Mouse (Mus musculus) liver, adult 2 months (tissue): ENCODE results near the gene Faf1. TPM values are rescaled to one million over a fixed set of nuclear protein-coding genes. Genes with fewer than 3 reads are reported as not detected.

Experiments
- DNase-seq: peaks from one replicate; pipeline ENCODE4 v3.0.0-alpha.2; 2011; ENCODE audit warnings: low read depth, low spot score; ENCODE audit errors: extremely low read depth
- H3K27ac ChIP-seq: fragments of 200-500 bp; replicated peaks from 2 replicates; pipeline ENCODE4 v1.5.1; 2012; ENCODE audit warnings: low read depth, mild to moderate bottlenecking, control low read depth, inconsistent platforms, low read length; ENCODE audit not compliant: insufficient read depth
- H3K27me3 ChIP-seq: fragments of 200-500 bp; 2 replicates; pipeline ENCODE4 v1.6.1; 2012; ENCODE audit warnings: mild to moderate bottlenecking, moderate library complexity, low read length, inconsistent platforms; ENCODE audit not compliant: control insufficient read depth, insufficient read depth
- H3K36me3 ChIP-seq: fragments of 200-500 bp; 2 replicates; pipeline ENCODE4 v1.6.1; 2012; ENCODE audit warnings: low read length, inconsistent platforms; ENCODE audit not compliant: control insufficient read depth, insufficient read depth
- H3K4me1 ChIP-seq: fragments of 200-500 bp; 2 replicates; pipeline ENCODE4 v1.6.1; 2011; ENCODE audit warnings: low read length; ENCODE audit not compliant: control insufficient read depth, insufficient read depth
- H3K4me3 ChIP-seq: fragments of 200-500 bp; 2 replicates; pipeline ENCODE4 v1.5.1; 2011; ENCODE audit warnings: low read depth, mild to moderate bottlenecking, control low read depth, low read length, moderate library complexity; ENCODE audit not compliant: insufficient read depth
- H3K79me2 ChIP-seq: fragments of 200-500 bp; 2 replicates; pipeline ENCODE4 v1.6.1; 2012; ENCODE audit warnings: inconsistent platforms, mild to moderate bottlenecking, low read length, moderate library complexity; ENCODE audit not compliant: control insufficient read depth, insufficient read depth
- H3K9ac ChIP-seq: fragments of 200-500 bp; 2 replicates; pipeline ENCODE4 v1.6.1; 2012; ENCODE audit warnings: low read depth, mild to moderate bottlenecking, control low read depth, inconsistent platforms, low read length
- CTCF ChIP-seq: fragments of 200-500 bp; IDR thresholded peaks from 2 replicates; pipeline ENCODE4 v1.5.1; 2011; ENCODE audit warnings: low read depth, low read length, control low read depth
- POLR2A ChIP-seq: fragments of 200-500 bp; IDR thresholded peaks from 2 replicates; pipeline ENCODE4 v1.6.1; 2011; ENCODE audit warnings: low read length, control low read depth; ENCODE audit not compliant: insufficient read depth; ENCODE audit errors: extremely low read depth
- WGBS: fragments of 180-500 bp; shearing (Covaris S2); methylation state at CpG from one replicate; pipeline ENCODE4 v1.1.7; 2018; 5-methylcytosine and 5-hydroxymethylcytosine counted together
- polyA plus RNA-seq: library from polyadenylated mRNA; depleted of rRNA; stranded (reverse); fragments of >200 nt; gene quantifications from 2 replicates; pipeline ENCODE4 v1.2.3, GENCODE M21; 2012
- total RNA-seq: library from RNA; depleted of rRNA; stranded (reverse); fragments of >200 nt; gene quantifications from 2 replicates; pipeline ENCODE4 v1.2.3, GENCODE M21; 2014

Gene Faf1
- total and polyA plus RNA-seq, 2 experiments = 4.7 to 21.7 TPM

DNA sequence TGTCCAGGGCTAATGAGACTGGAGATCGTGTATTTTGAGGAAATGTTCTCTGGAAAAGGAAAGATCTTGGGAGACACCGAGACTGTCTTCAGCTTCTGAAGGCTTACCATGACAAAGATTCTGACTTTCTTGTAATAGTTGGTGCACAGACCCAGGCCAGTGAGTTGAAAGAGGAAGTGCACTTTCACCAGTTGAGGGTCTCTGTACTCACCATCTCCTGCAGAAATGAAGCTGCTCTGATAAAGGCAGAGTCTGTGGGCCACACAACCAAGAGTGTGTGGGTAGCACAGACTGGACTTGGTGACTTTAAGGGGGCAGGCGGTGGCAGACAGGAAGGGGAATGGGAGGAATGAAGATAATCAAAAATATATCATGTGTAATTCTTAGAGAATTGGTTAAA lies 260.2 kb downstream of the Faf1 start:
- Histone ChIP-seq H3K36me3 (peaks cover 17% of the 10 kb centered on the region), H3K9ac (no peak overlapping the region), H3K4me1 (no peaks in the 10 kb centered on the region), H3K27ac (no peak overlapping the region), H3K4me3 (no peak overlapping the region), H3K79me2 (no peaks in the 10 kb centered on the region), H3K27me3 (no peaks in the 10 kb centered on the region)
- 94% methylated on average over 3 of the region's 3 CpGs for WGBS
- DNase-seq = no peak
- TF ChIP-seq CTCF (no peak), POLR2A (no peak)

DNA sequence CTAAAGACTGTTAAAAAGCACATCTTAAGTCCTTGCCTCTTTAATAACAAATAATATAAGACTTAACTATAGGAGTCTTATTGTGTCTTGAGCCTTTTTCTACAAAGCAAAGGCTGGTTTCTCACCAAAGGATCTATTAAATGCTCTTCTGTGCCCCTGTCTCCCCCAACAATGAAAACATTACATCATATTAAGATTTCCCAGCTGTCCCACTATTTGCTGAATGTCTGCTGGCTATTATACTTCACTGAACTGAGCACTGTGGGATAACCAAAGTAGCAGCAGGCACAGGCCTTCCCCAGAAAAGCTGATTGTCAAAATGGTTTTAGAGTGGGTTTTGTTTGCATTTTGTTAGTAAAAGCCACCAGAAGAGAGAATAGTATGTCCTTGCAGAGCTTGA lies 262.9 kb downstream of the Faf1 start:
- no peak overlapping the region for H3K27ac ChIP-seq
- no peak overlapping the region for H3K4me3 ChIP-seq
- no peaks in the 10 kb centered on the region for H3K79me2 ChIP-seq
- no peak for DNase-seq
- H3K4me1 ChIP-seq = no peaks in the 10 kb centered on the region
- no peaks in the 10 kb centered on the region for H3K27me3 ChIP-seq
- H3K36me3 ChIP-seq = peaks cover 16% of the 10 kb centered on the region
- TF ChIP-seq CTCF (no peak), POLR2A (no peak)
- no peak overlapping the region for H3K9ac ChIP-seq

DNA sequence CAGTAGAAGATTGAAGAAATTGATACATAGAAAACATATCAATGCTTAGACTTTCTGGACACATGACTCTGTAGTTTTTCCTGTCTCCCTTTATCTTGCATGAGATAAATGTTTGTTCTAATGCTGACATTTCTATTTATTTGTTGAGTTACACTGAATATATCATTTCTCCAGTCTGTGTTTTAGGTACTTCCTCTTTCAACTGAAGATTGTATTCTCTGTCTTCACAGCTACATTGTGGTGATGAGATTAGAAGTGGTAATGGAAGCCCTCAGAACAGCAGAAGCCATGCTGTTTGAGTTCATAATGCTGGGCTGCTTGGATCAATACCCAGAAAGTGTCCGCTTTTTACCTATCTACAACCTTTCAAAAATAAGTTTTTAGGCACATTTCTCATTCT lies 269.2 kb downstream of the Faf1 start:
- peaks cover 8% of the 10 kb centered on the region for H3K36me3 ChIP-seq
- H3K27me3 ChIP-seq = no peaks in the 10 kb centered on the region
- WGBS = 100% methylated on average over 1 of the region's 1 CpGs
- DNase-seq = no peak
- no peak overlapping the region for H3K27ac ChIP-seq
- no peak overlapping the region for H3K4me3 ChIP-seq
- TF ChIP-seq POLR2A = no peak
- TF ChIP-seq CTCF = no peak
- no peaks in the 10 kb centered on the region for H3K79me2 ChIP-seq
- H3K4me1 ChIP-seq = no peaks in the 10 kb centered on the region
- H3K9ac ChIP-seq = no peak overlapping the region

DNA sequence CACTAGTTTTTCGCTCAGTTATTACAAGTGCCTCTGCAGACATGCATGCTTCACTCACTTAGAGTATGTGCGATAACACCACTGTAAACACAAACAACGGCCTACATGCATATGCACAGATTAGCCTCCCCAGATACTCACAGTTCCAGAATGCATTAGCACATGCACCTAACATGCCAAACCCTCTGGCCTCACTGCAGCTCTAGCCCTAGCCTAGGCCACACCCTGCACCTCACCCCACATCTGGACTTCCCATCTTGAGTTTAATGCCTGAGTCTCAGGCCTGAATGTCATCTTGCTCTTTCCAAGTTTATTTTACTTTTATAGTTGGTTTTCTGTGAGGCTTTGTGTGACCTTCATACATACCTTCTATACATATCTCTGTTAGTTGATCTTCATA lies 272.9 kb downstream of the Faf1 start:
- H3K27ac ChIP-seq = no peak overlapping the region

DNA sequence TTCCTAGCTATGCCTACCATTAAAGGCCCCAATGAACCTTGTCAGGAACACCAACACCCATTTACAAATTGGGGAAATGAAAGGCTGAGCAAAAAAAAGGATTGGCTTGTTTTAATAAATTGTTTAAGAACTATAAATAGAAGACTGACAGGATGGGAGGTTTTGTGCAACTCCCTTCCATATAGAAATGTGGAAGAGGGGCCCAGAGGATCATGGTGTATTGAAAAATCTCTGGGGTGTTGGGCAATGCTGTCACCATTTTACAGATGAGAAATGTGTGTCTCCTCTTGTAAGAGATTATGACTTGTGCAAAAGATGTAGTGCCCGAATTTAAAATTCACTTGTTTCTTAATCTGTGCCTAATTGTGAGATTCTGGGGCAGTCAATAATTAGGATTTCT lies 277.1 kb downstream of the Faf1 start:
- peaks cover 6% of the 10 kb centered on the region; the same call in 1 of the 2 replicates for H3K36me3 ChIP-seq
- H3K4me1 ChIP-seq = no peaks in the 10 kb centered on the region
- 90% methylated on average over 1 of the region's 1 CpGs for WGBS
- no peak overlapping the region for H3K9ac ChIP-seq
- no peak overlapping the region for H3K27ac ChIP-seq
- no peak for DNase-seq
- no peaks in the 10 kb centered on the region for H3K27me3 ChIP-seq
- H3K4me3 ChIP-seq = no peak overlapping the region
- no peaks in the 10 kb centered on the region for H3K79me2 ChIP-seq
- TF ChIP-seq POLR2A = no peak
- TF ChIP-seq CTCF = no peak

More for the DNA sequence above, 272.9 kb downstream of the Faf1 start:
- Histone ChIP-seq H3K79me2 (no peaks in the 10 kb centered on the region), H3K27me3 (no peaks in the 10 kb centered on the region), H3K9ac (no peak overlapping the region), H3K4me1 (no peaks in the 10 kb centered on the region), H3K36me3 (peaks cover 14% of the 10 kb centered on the region), H3K4me3 (no peak overlapping the region)
- WGBS = 98% methylated on average over 3 of the region's 3 CpGs
- TF ChIP-seq POLR2A = no peak
- no peak for TF ChIP-seq CTCF
- DNase-seq = no peak

DNA sequence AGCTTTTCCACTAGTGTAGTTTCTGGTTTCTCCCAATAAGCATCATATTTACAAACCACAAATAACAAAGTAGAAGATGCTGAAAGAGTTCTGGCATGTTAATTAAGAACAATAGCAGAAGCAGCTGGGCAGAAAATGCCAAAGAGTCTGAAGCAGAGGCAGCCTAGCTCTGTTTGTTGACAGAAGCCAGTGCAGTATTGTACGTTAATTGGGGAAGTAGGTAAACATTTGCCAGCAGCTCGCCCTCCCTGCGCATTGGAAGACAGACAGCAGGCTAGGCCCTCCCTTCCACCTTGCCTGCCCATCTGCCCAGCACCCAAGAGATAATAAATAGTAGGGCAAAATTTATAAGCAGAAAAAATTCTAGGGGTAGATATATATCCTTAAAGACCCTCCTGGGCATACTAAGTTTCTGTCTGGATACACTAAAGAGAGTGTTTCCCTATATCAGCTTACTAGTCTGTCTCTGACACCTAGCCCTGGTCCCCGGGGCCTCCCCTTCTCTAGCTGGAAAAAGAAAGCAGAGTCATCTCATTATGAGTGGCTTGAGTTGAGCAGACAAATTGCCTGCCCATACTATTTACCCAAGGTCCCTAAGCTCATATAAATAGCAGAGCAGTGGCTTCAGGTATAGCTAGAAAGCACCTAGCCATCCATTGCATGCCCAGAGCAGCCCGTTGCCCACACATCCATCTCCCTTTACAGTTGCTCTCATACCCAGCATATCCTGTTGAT lies 284.0 kb downstream of the Faf1 start:
- Histone ChIP-seq H3K4me3 (no peak overlapping the region), H3K36me3 (peaks cover 15% of the 10 kb centered on the region), H3K27me3 (no peaks in the 10 kb centered on the region), H3K9ac (no peak overlapping the region), H3K27ac (no peak overlapping the region), H3K79me2 (no peaks in the 10 kb centered on the region), H3K4me1 (no peaks in the 10 kb centered on the region)
- DNase-seq = no peak
- no peak for TF ChIP-seq POLR2A
- TF ChIP-seq CTCF = no peak
- 80% methylated on average over 5 of the region's 5 CpGs for WGBS
